Mouse (Mus musculus): ENCODE data around the gene Olfr847. TPM values are rescaled to one million over a fixed set of nuclear protein-coding genes. Genes with fewer than 3 reads are reported as not detected.

Olfr847 gene
- polyA plus RNA-seq (2015; fragmentation: Nextera tagmentation; extraction: Ambion mirVana) = not detected in 2 replicates

GRCm38 (mm10) chr9:19378569-19378968 is at the start of gene Olfr847:
TSS of gene Olfr847 (minus strand) at chr9:19378669.
- no peak for ATAC-seq (replicated peaks)
- H3K4me2 ChIP-seq = no peak within 1 kb of the TSS
- no peak within 1 kb of the TSS for H3K4me3 ChIP-seq
- H3K4me1 ChIP-seq = no peaks in the 10 kb centered on the region
- H3K27me3 ChIP-seq (replicated peaks) = no peaks in the 10 kb centered on the region
- no peak within 1 kb of the TSS for H3K27ac ChIP-seq
- 58% methylated on average over 1 of the region's 1 CpGs for WGBS
- H3K36me3 ChIP-seq (replicated peaks) = no peaks in the 10 kb centered on the region
- no peak within 1 kb of the TSS for H3K9ac ChIP-seq
- H3K9me3 ChIP-seq = no peaks in the 10 kb centered on the region

DNA sequence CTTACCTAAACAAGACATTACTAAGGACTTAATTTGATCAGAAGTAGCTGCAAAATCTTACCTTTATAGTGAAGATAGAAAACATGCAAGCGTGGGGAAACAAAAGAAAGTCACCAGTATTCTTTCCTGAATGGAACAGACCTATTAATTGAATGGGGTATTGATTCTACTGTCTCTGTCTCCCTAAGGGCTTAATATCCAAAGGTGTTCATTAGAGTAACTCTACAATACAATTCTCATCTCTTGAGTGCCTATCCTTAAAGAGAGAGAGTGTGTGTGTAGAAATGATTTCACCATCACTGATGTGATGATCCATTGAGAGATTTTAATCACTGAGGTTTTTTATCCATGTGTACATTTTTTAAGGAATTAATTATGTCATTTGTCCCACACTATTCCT is 14.6 kb downstream of the Olfr847 start, which contains the start of gene Olfr846:
Gene Olfr846, minus strand, starts transcription at position 101 of the 400 bp plus-strand sequence.
- no peaks in the 10 kb centered on the region for H3K27me3 ChIP-seq (replicated peaks)
- 54% methylated on average over 1 of the region's 1 CpGs for WGBS
- no peaks in the 10 kb centered on the region for H3K4me1 ChIP-seq
- no peak for ATAC-seq (replicated peaks)
- no peak within 1 kb of the TSS for H3K9ac ChIP-seq
- no peak within 1 kb of the TSS for H3K4me3 ChIP-seq
- peaks cover 9% of the 10 kb centered on the region for H3K9me3 ChIP-seq
- H3K36me3 ChIP-seq (replicated peaks) = no peaks in the 10 kb centered on the region
- H3K27ac ChIP-seq = no peak within 1 kb of the TSS
- no peak within 1 kb of the TSS for H3K4me2 ChIP-seq

DNA sequence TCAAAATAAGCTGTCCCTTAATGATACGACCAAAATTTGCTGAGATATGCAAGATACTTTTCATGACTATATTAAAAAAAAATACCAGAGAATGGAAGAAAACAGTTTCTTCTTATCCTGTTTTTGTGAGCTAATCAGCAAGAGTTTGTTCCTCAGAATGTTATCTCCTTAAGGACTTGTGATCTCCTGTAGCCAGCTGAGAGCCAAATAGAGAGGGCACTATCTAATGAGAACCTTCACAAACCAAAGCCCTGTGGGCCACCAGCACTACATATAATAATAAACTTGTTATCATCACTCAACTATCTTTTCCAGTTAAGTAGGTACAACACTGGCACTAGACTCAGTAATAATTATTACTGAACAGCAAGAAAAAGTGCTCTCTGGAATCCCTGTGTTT is 42.3 kb downstream of the Olfr847 start, which contains the start of gene Olfr845:
Gene Olfr845, plus strand, starts transcription at position 301 of the 400 bp plus-strand sequence.
- H3K9ac ChIP-seq = no peak within 1 kb of the TSS
- no peak within 1 kb of the TSS for H3K4me2 ChIP-seq
- WGBS = 78% methylated on average over 1 of the region's 1 CpGs
- no peaks in the 10 kb centered on the region for H3K4me1 ChIP-seq
- no peaks in the 10 kb centered on the region for H3K36me3 ChIP-seq (replicated peaks)
- H3K4me3 ChIP-seq = no peak within 1 kb of the TSS
- H3K9me3 ChIP-seq = peaks cover 8% of the 10 kb centered on the region; the same call in 1 of the 2 replicates
- H3K27me3 ChIP-seq (replicated peaks) = no peaks in the 10 kb centered on the region
- H3K27ac ChIP-seq = no peak within 1 kb of the TSS
- ATAC-seq (replicated peaks) = no peak

Other genes with a start within 250 kb of the Olfr847 start
- not detected in 2 replicates for gene Olfr837, start 242.4 kb downstream of the Olfr847 start, polyA plus RNA-seq (2015; fragmentation: Nextera tagmentation; extraction: Ambion mirVana)
- not detected in 2 replicates for gene Olfr839-ps1, start 201.4 kb downstream of the Olfr847 start, polyA plus RNA-seq (2015; fragmentation: Nextera tagmentation; extraction: Ambion mirVana)
- not detected in 2 replicates for gene Olfr843, start 126.7 kb downstream of the Olfr847 start, polyA plus RNA-seq (2015; fragmentation: Nextera tagmentation; extraction: Ambion mirVana)
- gene Olfr844, start 62.3 kb downstream of the Olfr847 start, polyA plus RNA-seq (2015; fragmentation: Nextera tagmentation; extraction: Ambion mirVana) = not detected in 2 replicates
- gene Olfr845, start 42.2 kb downstream of the Olfr847 start, polyA plus RNA-seq (2015; fragmentation: Nextera tagmentation; extraction: Ambion mirVana) = not detected in 2 replicates
- gene Olfr846, start 14.7 kb downstream of the Olfr847 start, polyA plus RNA-seq (2015; fragmentation: Nextera tagmentation; extraction: Ambion mirVana) = not detected in 2 replicates
- gene Olfr849, start 61.6 kb upstream of the Olfr847 start, polyA plus RNA-seq (2015; fragmentation: Nextera tagmentation; extraction: Ambion mirVana) = not detected in 2 replicates
- not detected in 2 replicates for gene Olfr850, start 99.6 kb upstream of the Olfr847 start, polyA plus RNA-seq (2015; fragmentation: Nextera tagmentation; extraction: Ambion mirVana)
- gene Olfr851, start 114.6 kb upstream of the Olfr847 start, polyA plus RNA-seq (2015; fragmentation: Nextera tagmentation; extraction: Ambion mirVana) = not detected in 2 replicates
- not detected in 2 replicates for gene Olfr853, start 162.4 kb upstream of the Olfr847 start, polyA plus RNA-seq (2015; fragmentation: Nextera tagmentation; extraction: Ambion mirVana)
- gene Olfr854, start 188.7 kb upstream of the Olfr847 start, polyA plus RNA-seq (2015; fragmentation: Nextera tagmentation; extraction: Ambion mirVana) = not detected in 2 replicates
- gene Olfr855, start 203.9 kb upstream of the Olfr847 start, polyA plus RNA-seq (2015; fragmentation: Nextera tagmentation; extraction: Ambion mirVana) = not detected in 2 replicates
- 39.0 and 39.4 TPM in 2 replicates for gene Zfp317, start 243.4 kb upstream of the Olfr847 start, polyA plus RNA-seq (2015; fragmentation: Nextera tagmentation; extraction: Ambion mirVana)

Measured in midbrain, embryonic 15.5 days (tissue).